Mouse (Mus musculus) MEL (cell line): ENCODE results near the gene Prr5l. TPM values are rescaled to one million over a fixed set of nuclear protein-coding genes. Genes with fewer than 3 reads are reported as not detected.

Experiments
- DNase-seq: peaks from one replicate; pipeline ENCODE4 v3.0.0; 2011; ENCODE audit warnings: low read depth, low spot score
- H3K27ac ChIP-seq: 2 replicates; pipeline ENCODE4 v1.5.1; 2012; ENCODE audit warnings: low read depth, mild to moderate bottlenecking, control low read depth, low read length, moderate library complexity; ENCODE audit not compliant: control insufficient read depth
- H3K27me3 ChIP-seq, 2 experiments: fragments of 150-350 bp in 1 of 2; sonication (generic) in 1 of 2; 2 replicates each; pipeline ENCODE4 v1.6.1; 2012; ENCODE audit warnings: low read length in 2 of 2, mild to moderate bottlenecking in 2 of 2, improper control_type of control experiment in 1 of 2, moderate library complexity in 1 of 2; ENCODE audit not compliant: insufficient read depth in 2 of 2, control insufficient read depth in 1 of 2
- H3K36me3 ChIP-seq, 2 experiments: 2 replicates each; pipeline ENCODE4 v1.6.1; 2012 to 2014; ENCODE audit warnings: low read length in 2 of 2, improper control_type of control experiment in 1 of 2, inconsistent platforms in 1 of 2, mild to moderate bottlenecking in 1 of 2; ENCODE audit not compliant: insufficient read depth in 2 of 2, control insufficient read depth in 1 of 2
- H3K4me1 ChIP-seq, 2 experiments: fragments of 150-350 bp in 1 of 2; sonication (generic) in 1 of 2; 2 replicates each; pipeline ENCODE4 v1.6.1; 2012; ENCODE audit warnings: low read length in 2 of 2, improper control_type of control experiment in 1 of 2, mild to moderate bottlenecking in 1 of 2; ENCODE audit not compliant: insufficient read depth in 2 of 2, control insufficient read depth in 1 of 2
- H3K4me3 ChIP-seq, 2 experiments: fragments of 150-350 bp in 1 of 2; sonication (generic) in 1 of 2; 2 replicates each; pipeline ENCODE4 v1.5.1; 2012; ENCODE audit warnings: low read depth in 2 of 2, low read length in 2 of 2, mild to moderate bottlenecking in 2 of 2, moderate library complexity in 2 of 2, control low read depth in 1 of 2, improper control_type of control experiment in 1 of 2; ENCODE audit not compliant: control insufficient read depth in 1 of 2, insufficient read depth in 1 of 2
- H3K79me2 ChIP-seq: 2 replicates; pipeline ENCODE4 v1.6.1; 2012; ENCODE audit warnings: mild to moderate bottlenecking, low read length, moderate library complexity; ENCODE audit not compliant: control insufficient read depth, poor library complexity, insufficient read depth
- H3K9ac ChIP-seq: 2 replicates; pipeline ENCODE4 v1.6.1; 2012; ENCODE audit warnings: low read depth, mild to moderate bottlenecking, control low read depth, low read length, moderate library complexity; ENCODE audit not compliant: control insufficient read depth, poor library complexity, severe bottlenecking
- H3K9me3 ChIP-seq: fragments of 150-350 bp; sonication (generic); replicated peaks from 2 replicates; pipeline ENCODE4 v1.6.1; 2012; ENCODE audit warnings: mild to moderate bottlenecking, low read length, improper control_type of control experiment, moderate library complexity; ENCODE audit not compliant: insufficient read depth
- CTCF ChIP-seq, 3 experiments: IDR thresholded peaks in 2 of 3; conservative IDR thresholded peaks in 1 of 3; 2 replicates each; pipeline ENCODE4 v1.5.1; 2011 to 2012; ENCODE audit warnings: low read length in 3 of 3, low read depth in 2 of 3, mild to moderate bottlenecking in 2 of 3, improper control_type of control experiment in 1 of 3, inconsistent platforms in 1 of 3, mixed read lengths in 1 of 3, moderate library complexity in 1 of 3; ENCODE audit not compliant: control insufficient read depth in 1 of 3, insufficient read depth in 1 of 3, poor library complexity in 1 of 3, severe bottlenecking in 1 of 3
- GABPA ChIP-seq: IDR thresholded peaks from 2 replicates; pipeline ENCODE4 v1.6.1; 2012; ENCODE audit warnings: low read depth, mild to moderate bottlenecking, inconsistent platforms, low read length, improper control_type of control experiment, moderate library complexity
- GATA1 ChIP-seq: IDR thresholded peaks from 2 replicates; pipeline ENCODE4 v1.6.1; 2011; ENCODE audit warnings: low read depth, low read length, improper control_type of control experiment
- HCFC1 ChIP-seq: IDR thresholded peaks from 2 replicates; pipeline ENCODE4 v1.6.1; 2012; ENCODE audit warnings: low read depth, mild to moderate bottlenecking, inconsistent platforms, low read length, improper control_type of control experiment, moderate library complexity
- MAFK ChIP-seq: IDR thresholded peaks from 2 replicates; pipeline ENCODE4 v1.6.1; 2011; ENCODE audit warnings: low read depth, mild to moderate bottlenecking, low read length, improper control_type of control experiment, borderline replicate concordance
- MXI1 ChIP-seq: IDR thresholded peaks from 2 replicates; pipeline ENCODE4 v1.6.1; 2011; ENCODE audit warnings: mild to moderate bottlenecking, low read depth, low read length, improper control_type of control experiment
- MYC ChIP-seq: IDR thresholded peaks from 2 replicates; pipeline ENCODE4 v1.6.1; 2011; ENCODE audit warnings: low read depth, mild to moderate bottlenecking, low read length, improper control_type of control experiment, moderate library complexity
- POLR2AphosphoS2 ChIP-seq: IDR thresholded peaks from 2 replicates; pipeline ENCODE4 v1.6.1; 2011; ENCODE audit warnings: low read length, improper control_type of control experiment
- RCOR1 ChIP-seq: IDR thresholded peaks from 2 replicates; pipeline ENCODE4 v1.6.1; 2012; ENCODE audit warnings: low read depth, mild to moderate bottlenecking, inconsistent platforms, low read length, improper control_type of control experiment
- SIN3A ChIP-seq: IDR thresholded peaks from 2 replicates; pipeline ENCODE4 v1.6.1; 2012; ENCODE audit warnings: low read length, improper control_type of control experiment, inconsistent platforms
- SMC3 ChIP-seq: IDR thresholded peaks from 2 replicates; pipeline ENCODE4 v1.6.1; 2011; ENCODE audit warnings: low read depth, low read length, improper control_type of control experiment
- TAL1 ChIP-seq: IDR thresholded peaks from 2 replicates; pipeline ENCODE4 v1.6.1; 2012; ENCODE audit warnings: mild to moderate bottlenecking, inconsistent platforms, low read length, moderate library complexity, mixed read lengths
- USF1 ChIP-seq: IDR thresholded peaks from 2 replicates; pipeline ENCODE4 v1.6.1; 2014; ENCODE audit warnings: low read depth, mild to moderate bottlenecking, inconsistent platforms, low read length, improper control_type of control experiment, moderate library complexity
- ZMIZ1 ChIP-seq: IDR thresholded peaks from 2 replicates; pipeline ENCODE4 v1.6.1; 2012; ENCODE audit warnings: low read depth, mild to moderate bottlenecking, inconsistent platforms, low read length, improper control_type of control experiment, moderate library complexity
- ZNF384 ChIP-seq: IDR thresholded peaks from 2 replicates; pipeline ENCODE4 v1.6.1; 2012; ENCODE audit warnings: low read depth, mild to moderate bottlenecking, inconsistent platforms, low read length, improper control_type of control experiment
- polyA plus RNA-seq, 2 experiments: library from polyadenylated mRNA; stranded (reverse) in 1 of 2; unstranded in 1 of 2; fragments of >175 nt in 1 of 2; fragments of >200 nt in 1 of 2; gene quantifications; 2 replicates each; pipeline versions ENCODE4 v1.2.1 to v1.2.4; 2012; ENCODE audit warnings: low replicate concordance in 2 of 2, low read depth in 1 of 2; ENCODE audit not compliant: insufficient read length in 2 of 2, insufficient read depth in 1 of 2, missing spikeins in 1 of 2
- total RNA-seq: library from RNA; depleted of rRNA; stranded (reverse); fragments of 300-350 nt; gene quantifications from 2 replicates; pipeline ENCODE4 v1.2.3, GENCODE M21; 2012

The Prr5l gene
- total and polyA plus RNA-seq, 3 experiments: 0.04 TPM; not detected in 2

DNA sequence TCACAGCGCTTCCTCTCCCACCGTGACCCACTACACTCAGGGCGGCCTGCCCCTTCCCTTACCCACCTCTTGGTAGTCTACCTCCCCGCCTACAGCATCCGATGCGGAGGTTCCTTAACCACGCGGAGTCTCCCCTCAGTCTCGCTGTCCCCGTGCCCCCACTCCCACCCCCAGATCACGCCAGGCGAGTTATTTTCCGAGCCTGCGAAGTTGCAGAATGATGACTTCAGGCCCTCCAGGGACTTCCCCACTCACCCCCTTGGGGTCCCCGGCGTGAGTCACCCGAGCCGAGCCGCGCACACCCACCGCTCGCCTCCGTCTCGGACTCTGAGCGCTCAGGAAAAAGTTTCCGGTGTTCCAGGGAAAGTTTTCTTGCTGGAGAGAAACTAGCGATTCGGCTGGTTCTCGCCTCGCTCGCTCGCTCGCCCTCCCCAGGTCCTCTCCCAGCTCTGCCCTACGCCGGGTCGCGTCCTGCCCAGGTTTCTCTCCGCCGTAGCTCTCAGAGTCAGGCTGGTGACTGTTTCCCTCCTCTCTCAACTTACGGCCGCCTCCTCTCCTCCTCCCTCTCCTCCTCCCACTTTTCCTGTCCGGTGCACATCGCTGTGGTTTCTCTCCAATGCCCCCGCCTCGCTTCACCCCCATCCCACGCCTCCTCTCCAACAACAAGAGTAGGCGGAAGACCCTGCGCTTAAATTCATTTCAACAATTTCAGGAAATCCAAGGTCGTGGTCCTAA lies 85.5 kb downstream of the Prr5l start:
- H3K4me3 ChIP-seq: no peak overlapping the region
- H3K4me1 ChIP-seq: no peaks in the 10 kb centered on the region
- no peaks in the 10 kb centered on the region; a peak in 2 of 4 replicates for H3K27me3 ChIP-seq
- no peaks in the 10 kb centered on the region for H3K9me3 ChIP-seq
- DNase-seq: no peak
- H3K9ac ChIP-seq: no peak overlapping the region
- H3K79me2 ChIP-seq: no peaks in the 10 kb centered on the region
- H3K36me3 ChIP-seq: no peaks in the 10 kb centered on the region
- no peak overlapping the region for H3K27ac ChIP-seq
- no peak for TF ChIP-seq MAFK
- TF ChIP-seq MXI1: no peak
- no peak for TF ChIP-seq ZMIZ1
- TF ChIP-seq SIN3A: no peak
- TF ChIP-seq ZNF384: no peak
- TF ChIP-seq CTCF (IDR thresholded peaks at IDR 0.05 in 2 of 3, conservative IDR thresholded peaks at IDR 0.05 in 1 of 3; ENCODE audit: control insufficient read depth in 1 of 3, insufficient read depth in 1 of 3, low read depth in 2 of 3, low read length in 3 of 3, poor library complexity in 1 of 3, severe bottlenecking in 1 of 3): no peak
- TF ChIP-seq POLR2AphosphoS2: no peak
- no peak for TF ChIP-seq MYC
- no peak for TF ChIP-seq RCOR1
- no peak for TF ChIP-seq HCFC1
- TF ChIP-seq USF1: no peak
- no peak for TF ChIP-seq GATA1
- TF ChIP-seq TAL1: no peak

DNA sequence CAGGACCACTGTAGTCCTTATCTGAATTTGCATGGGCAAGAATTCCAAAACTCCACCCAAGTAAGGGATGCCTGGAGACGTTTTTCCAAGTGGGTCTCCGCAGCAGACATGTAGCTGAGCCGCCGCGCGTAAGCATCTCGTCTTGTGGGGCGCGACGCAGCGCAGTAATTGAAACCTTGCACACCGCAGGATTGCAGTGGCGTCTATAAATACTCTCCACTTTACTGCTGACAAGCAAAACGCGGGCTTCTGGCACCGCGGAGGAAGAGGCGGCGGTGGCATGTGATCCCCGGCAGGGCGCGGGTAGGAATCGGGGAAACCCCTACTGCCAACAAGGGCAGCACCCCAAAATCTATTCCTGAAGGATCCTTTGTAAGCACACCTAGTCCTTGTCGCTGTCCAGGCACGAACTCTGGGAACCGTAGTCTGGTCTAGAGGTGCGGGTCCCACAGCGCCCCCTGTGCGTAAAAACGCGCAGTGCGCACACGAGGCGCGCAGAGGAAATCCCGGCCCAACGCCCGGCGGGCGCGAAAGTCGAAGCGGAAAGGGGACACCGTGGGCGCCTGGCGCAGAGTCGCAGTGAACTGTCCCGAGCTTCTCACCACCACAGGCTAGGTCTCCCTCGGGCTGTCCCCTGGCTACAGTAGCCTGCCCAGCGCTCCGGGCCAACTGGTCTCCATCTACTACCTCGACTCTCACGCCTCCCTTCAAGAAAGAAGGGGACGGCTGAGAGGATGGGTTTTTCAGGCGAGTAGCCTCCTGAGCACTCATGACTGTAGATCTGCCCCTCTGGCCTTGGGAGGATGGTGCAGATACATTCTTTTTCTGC lies 86.3 kb downstream of the Prr5l start:
- no peaks in the 10 kb centered on the region for H3K9me3 ChIP-seq
- no peak overlapping the region for H3K27ac ChIP-seq
- no peak overlapping the region for H3K9ac ChIP-seq
- TF ChIP-seq SMC3 (no peak), GABPA (no peak), ZMIZ1 (no peak)
- H3K4me3 ChIP-seq: no peak overlapping the region
- no peak for DNase-seq
- no peaks in the 10 kb centered on the region for H3K36me3 ChIP-seq
- no peaks in the 10 kb centered on the region for H3K79me2 ChIP-seq
- H3K4me1 ChIP-seq: no peaks in the 10 kb centered on the region
- peaks cover 0 to 1% of the 10 kb centered on the region in 2 experiments; a peak in 2 of 4 replicates for H3K27me3 ChIP-seq
